Mouse (Mus musculus) mature B cell (primary cell): ENCODE measurements around the gene Tas2r104.

ENCODE experiments used
- in situ Hi-C: fragments of 300-500 bp; cut with MboI; formaldehyde crosslinking; loops from 2 replicates; pipeline ENCODE4 v1.14.3; 2019

Gene Tas2r104

GRCm38 (mm10) chr6:131685644-131686043, at the start of gene Tas2r104:
Gene Tas2r104, minus strand, starts transcription at chr6:131685744.
- in situ Hi-C loops, result no loop called here

- in situ Hi-C loops, result no loop called here
Measured at GRCm38 (mm10) chr6:131712803-131713202, 27.3 kb upstream of the Tas2r104 start.

GRCm38 (mm10) chr6:131689963-131690362, 4.4 kb upstream of the Tas2r104 start, which contains the start of gene Tas2r114:
Gene Tas2r114, minus strand, starts transcription at chr6:131690063.
- in situ Hi-C loops, result no loop called here

- in situ Hi-C loops, result no loop called here
Measured at GRCm38 (mm10) chr6:131687395-131687794, 1.9 kb upstream of the Tas2r104 start, which contains the start of gene Tas2r105. Gene Tas2r105, minus strand, starts transcription at chr6:131687495.

GRCm38 (mm10) chr6:131678786-131679185, 6.8 kb downstream of the Tas2r104 start, which contains the start of gene Tas2r106:
Gene Tas2r106, minus strand, starts transcription at chr6:131678886.
- in situ Hi-C loops, result no loop called here

GRCm38 (mm10) chr6:131660049-131660448, 25.5 kb downstream of the Tas2r104 start, which contains the start of gene Tas2r107:
Gene Tas2r107, minus strand, starts transcription at chr6:131660149.
- in situ Hi-C loops, result no loop called here
